Mouse (Mus musculus) E14TG2a.4 (cell line): Measurements from ENCODE around the gene Fgf23.

Experiments used
- CTCF ChIP-seq: conservative IDR thresholded peaks from 2 replicates; pipeline ENCODE4 v1.5.1; 2014; ENCODE audit warnings: low read length
- NANOG ChIP-seq: IDR thresholded peaks from 2 replicates; pipeline ENCODE4 v1.6.1; 2014; ENCODE audit warnings: borderline replicate concordance, low read length, mixed read lengths

- TF ChIP-seq CTCF (no peak), NANOG (no peak)
Observed at GRCm38 (mm10) chr6:127072817-127073216, at the start of gene Fgf23.
